Mouse (Mus musculus) embryonic facial prominence, embryonic 10.5 days (tissue): ENCODE data around the gene Olfr1223. TPM values are rescaled to one million over a fixed set of nuclear protein-coding genes. Genes with fewer than 3 reads are reported as not detected.
"Not testable (repeated sequence)": the region's sequence is repeated elsewhere in the genome, so short reads cannot be mapped to it uniquely, and the experiment has no call there.

Experiments
- DNase-seq: peaks from one replicate; pipeline ENCODE4 v3.0.0-alpha.2; 2017; ENCODE audit warnings: low spot score
- H3K27ac ChIP-seq: fragments of 300-500 bp; sonication (generic); replicated peaks from 2 replicates; pipeline ENCODE4 v1.5.1; 2016; ENCODE audit warnings: mild to moderate bottlenecking
- H3K27me3 ChIP-seq: fragments of 300-500 bp; sonication (generic); replicated peaks from 2 replicates; pipeline ENCODE4 v1.6.1; 2016; ENCODE audit warnings: low read depth, mild to moderate bottlenecking; ENCODE audit not compliant: poor library complexity, severe bottlenecking
- H3K36me3 ChIP-seq: fragments of 300-500 bp; sonication (generic); replicated peaks from 2 replicates; pipeline ENCODE4 v1.6.1; 2016; ENCODE audit warnings: mild to moderate bottlenecking, moderate library complexity
- H3K4me1 ChIP-seq: fragments of 300-500 bp; sonication (generic); 2 replicates; pipeline ENCODE4 v1.6.1; 2016
- H3K4me3 ChIP-seq: fragments of 300-500 bp; sonication (generic); 2 replicates; pipeline ENCODE4 v1.5.1; 2016; ENCODE audit warnings: mild to moderate bottlenecking, moderate library complexity
- H3K9me3 ChIP-seq: fragments of 300-500 bp; sonication (generic); 2 replicates; pipeline ENCODE4 v1.6.1; 2016; ENCODE audit warnings: mild to moderate bottlenecking
- WGBS: fragments of 180-500 bp; shearing (Covaris S2); methylation state at CpG from one replicate; pipeline ENCODE4 v1.1.7; 2016; 5-methylcytosine and 5-hydroxymethylcytosine counted together
- polyA plus RNA-seq: library from polyadenylated mRNA; unstranded; fragments of >200 nt; fragmentation: Nextera tagmentation; extraction: Ambion mirVana; gene quantifications from 2 replicates; pipeline ENCODE4 v1.2.1, GENCODE M21; 2016

Olfr1223 gene
- polyA plus RNA-seq: not detected in 2 replicates

GRCm38 (mm10) chr2:89151460-89151859 is at the start of gene Olfr1223:
Gene Olfr1223, minus strand, starts transcription at chr2:89151560.
- Histone ChIP-seq H3K9me3 (no peaks in the 10 kb centered on the region), H3K27me3 (no peaks in the 10 kb centered on the region), H3K27ac (no peak within 1 kb of the TSS), H3K4me3 (no peak within 1 kb of the TSS), H3K4me1 (no peaks in the 10 kb centered on the region), H3K36me3 (no peaks in the 10 kb centered on the region)
- WGBS: 79% methylated on average over 1 of the region's 1 CpGs
- DNase-seq: no peak

GRCm38 (mm10) chr2:89199948-89200347 is 48.6 kb upstream of the Olfr1223 start, which contains the start of gene Olfr1226:
Gene Olfr1226, minus strand, starts transcription at chr2:89200048.
- Histone ChIP-seq H3K27me3 (no peaks in the 10 kb centered on the region), H3K4me3 (no peak within 1 kb of the TSS), H3K36me3 (no peaks in the 10 kb centered on the region), H3K4me1 (no peaks in the 10 kb centered on the region), H3K9me3 (no peaks in the 10 kb centered on the region), H3K27ac (no peak within 1 kb of the TSS)
- 67% methylated on average over 2 of the region's 2 CpGs for WGBS
- DNase-seq: no peak

GRCm38 (mm10) chr2:89196325-89196982 is 45.1 kb upstream of the Olfr1223 start:
- H3K36me3 ChIP-seq: no peaks in the 10 kb centered on the region
- H3K27me3 ChIP-seq: no peaks in the 10 kb centered on the region
- WGBS: 83% methylated on average over 3 of the region's 3 CpGs
- H3K9me3 ChIP-seq: no peaks in the 10 kb centered on the region
- H3K27ac ChIP-seq: no peak overlapping the region
- DNase-seq: no peak
- H3K4me1 ChIP-seq: no peaks in the 10 kb centered on the region
- H3K4me3 ChIP-seq: no peak overlapping the region

- WGBS: 94% methylated on average over 1 of the region's 1 CpGs
- no peak for DNase-seq
- H3K27me3 ChIP-seq: no peaks in the 10 kb centered on the region
- no peak within 1 kb of the TSS for H3K27ac ChIP-seq
- H3K4me3 ChIP-seq: no peak within 1 kb of the TSS
- H3K4me1 ChIP-seq: no peaks in the 10 kb centered on the region
- no peaks in the 10 kb centered on the region for H3K36me3 ChIP-seq
- no peaks in the 10 kb centered on the region for H3K9me3 ChIP-seq
Measured at GRCm38 (mm10) chr2:89174569-89174968, 23.2 kb upstream of the Olfr1223 start, which contains the start of gene Olfr1225. Gene Olfr1225, minus strand, starts transcription at chr2:89174669.

GRCm38 (mm10) chr2:89164711-89165110 is 13.4 kb upstream of the Olfr1223 start:
- H3K9me3 ChIP-seq, H3K4me3 ChIP-seq: not testable (repeated sequence)
- WGBS: 88% methylated on average over 4 of the region's 4 CpGs

GRCm38 (mm10) chr2:89163991-89164390 is 12.6 kb upstream of the Olfr1223 start, which contains the start of gene Olfr1224-ps1:
Gene Olfr1224-ps1, minus strand, starts transcription at chr2:89164091.
- 92% methylated on average over 8 of the region's 8 CpGs for WGBS
- H3K36me3 ChIP-seq, H3K27ac ChIP-seq, DNase-seq, H3K27me3 ChIP-seq, H3K9me3 ChIP-seq, H3K4me3 ChIP-seq, H3K4me1 ChIP-seq: not testable (repeated sequence)

More at GRCm38 (mm10) chr2:89164711-89165110, 13.4 kb upstream of the Olfr1223 start:
- not testable (repeated sequence) for H3K36me3 ChIP-seq, H3K27me3 ChIP-seq, DNase-seq, H3K27ac ChIP-seq, H3K4me1 ChIP-seq

GRCm38 (mm10) chr2:89132954-89133353 is 18.4 kb downstream of the Olfr1223 start, which contains the start of gene Olfr1222:
Gene Olfr1222, minus strand, starts transcription at chr2:89133054.
- H3K36me3 ChIP-seq: no peaks in the 10 kb centered on the region
- no peaks in the 10 kb centered on the region for H3K27me3 ChIP-seq
- WGBS: 82% methylated on average over 3 of the region's 3 CpGs
- no peaks in the 10 kb centered on the region for H3K4me1 ChIP-seq
- H3K9me3 ChIP-seq: no peaks in the 10 kb centered on the region
- no peak for DNase-seq
- H3K27ac ChIP-seq: no peak within 1 kb of the TSS
- H3K4me3 ChIP-seq: no peak within 1 kb of the TSS

GRCm38 (mm10) chr2:89117183-89117582 is 34.2 kb downstream of the Olfr1223 start, which contains the start of gene Olfr1221:
Gene Olfr1221, minus strand, starts transcription at chr2:89117283.
- DNase-seq: no peak

GRCm38 (mm10) chr2:89106735-89107134 is 44.6 kb downstream of the Olfr1223 start, which contains the start of gene Olfr1220:
Gene Olfr1220, minus strand, starts transcription at chr2:89106835.
- no peaks in the 10 kb centered on the region for H3K36me3 ChIP-seq
- no peaks in the 10 kb centered on the region for H3K4me1 ChIP-seq
- no peak for DNase-seq
- no peaks in the 10 kb centered on the region for H3K9me3 ChIP-seq
- H3K4me3 ChIP-seq: no peak within 1 kb of the TSS
- H3K27me3 ChIP-seq: no peaks in the 10 kb centered on the region
- 81% methylated on average over 3 of the region's 3 CpGs for WGBS
- no peak within 1 kb of the TSS for H3K27ac ChIP-seq

More at GRCm38 (mm10) chr2:89117183-89117582, 34.2 kb downstream of the Olfr1223 start, which contains the start of gene Olfr1221:
- Histone ChIP-seq H3K27ac (no peak within 1 kb of the TSS), H3K36me3 (no peaks in the 10 kb centered on the region), H3K4me1 (no peaks in the 10 kb centered on the region), H3K27me3 (no peaks in the 10 kb centered on the region), H3K9me3 (no peaks in the 10 kb centered on the region), H3K4me3 (no peak within 1 kb of the TSS)
- WGBS: 90% methylated on average over 2 of the region's 2 CpGs

- Histone ChIP-seq H3K27me3 (no peaks in the 10 kb centered on the region), H3K27ac (no peak overlapping the region), H3K9me3 (no peaks in the 10 kb centered on the region), H3K4me3 (no peak overlapping the region), H3K36me3 (no peaks in the 10 kb centered on the region), H3K4me1 (no peaks in the 10 kb centered on the region)
- no peak for DNase-seq
Measured at GRCm38 (mm10) chr2:89105651-89106050, 45.7 kb downstream of the Olfr1223 start.

GRCm38 (mm10) chr2:89093848-89094247 is 57.5 kb downstream of the Olfr1223 start:
- Histone ChIP-seq H3K27ac (no peak overlapping the region), H3K9me3 (no peaks in the 10 kb centered on the region), H3K27me3 (no peaks in the 10 kb centered on the region), H3K36me3 (no peaks in the 10 kb centered on the region), H3K4me3 (no peak overlapping the region), H3K4me1 (no peaks in the 10 kb centered on the region)
- 93% methylated on average over 1 of the region's 1 CpGs for WGBS
- DNase-seq: no peak
